Mouse (Mus musculus) heart, postnatal 0 days (tissue): ENCODE data around the gene Slc24a1.

Experiments
- CTCF ChIP-seq: IDR thresholded peaks from 2 replicates; pipeline ENCODE4 v1.5.1; 2016; ENCODE audit warnings: antibody characterized with exemption, control low read depth, low read depth
- EP300 ChIP-seq: IDR thresholded peaks from 2 replicates; pipeline ENCODE4 v1.6.1; 2016; ENCODE audit warnings: antibody characterized with exemption, low read depth

- no peak for TF ChIP-seq CTCF
- TF ChIP-seq EP300, result no peak
Observed at GRCm38 (mm10) chr9:64896605-64897004, 54.8 kb downstream of the Slc24a1 start.
